Mouse (Mus musculus) liver, postnatal 0 days (tissue): ENCODE measurements around the gene Pbx3.

Experiments used
- CTCF ChIP-seq: sonication (generic); IDR thresholded peaks from 2 replicates; pipeline ENCODE4 v1.5.1; 2016; ENCODE audit warnings: antibody characterized with exemption, low read depth
- EP300 ChIP-seq: IDR thresholded peaks from 2 replicates; pipeline ENCODE4 v1.6.1; 2016; ENCODE audit warnings: antibody characterized with exemption, low read depth, mild to moderate bottlenecking

DNA sequence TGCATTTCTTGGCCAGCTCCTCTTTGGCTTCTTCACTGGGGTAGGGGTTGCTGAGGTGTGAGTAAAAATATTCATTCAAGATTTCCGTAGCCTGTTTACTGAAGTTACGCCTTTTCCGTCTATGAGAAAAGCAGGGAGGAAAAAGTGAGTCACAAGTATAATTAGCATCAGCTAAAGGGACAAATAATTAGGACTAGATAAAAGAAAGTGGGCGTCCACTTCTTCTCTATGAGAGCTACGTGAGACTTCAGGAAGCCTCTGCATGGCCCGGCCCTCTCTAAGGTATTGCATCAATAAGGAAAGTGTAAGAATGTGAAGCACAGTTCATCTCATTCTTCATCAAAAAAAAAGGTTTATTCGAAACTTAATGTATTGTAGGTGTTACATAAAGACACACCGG lies 168.1 kb downstream of the Pbx3 start:
- TF ChIP-seq CTCF (no peak), EP300 (no peak)
